Comparison of ENCODE assay signal across 27 mouse cellular contexts in genomic region chr16:45595494-45595893, GRCm38 (mm10). TPM values are rescaled to one million over a fixed set of nuclear protein-coding genes. Genes with fewer than 3 reads are reported as not detected.
DNase-seq lines count a peak whose midpoint lies in the region; ATAC-seq and TF ChIP-seq lines count a peak whose summit lies in the region.
"Had no signal": no experiment of that assay in that cellular context is flagged by ENCODE, and none has a peak within 500 bp of the region (broad histone marks: within the 10 kb centered on the region; RNA-seq: fewer than 3 reads in every experiment).

No protein-coding gene starts in this region.

- no peak for DNase-seq in midbrain, embryonic 11.5 days (ENCODE audit: low spot score, missing footprints)
- peak; percentile 42 for DNase-seq in retina, embryonic 14.5 days (ENCODE audit: low spot score)
- DNase-seq in forebrain, postnatal 0 days = no peak
- DNase-seq in gastrocnemius, adult 18-20 months (ENCODE audit: low spot score) = no peak
- DNase-seq: adrenal gland, adult 2 months; adrenal gland, postnatal 10 days; adrenal gland, postnatal 25 days; cerebellum, adult 11 months; cerebellum, adult 18-20 months; cerebellum, adult 8-10 months; cerebellum, adult 9-11 months; cerebellum, postnatal 14 days; cerebellum, postnatal 36 days; embryo, embryonic 11 days had no signal

- H3K4me2 ChIP-seq in hindbrain, embryonic 12.5 days (replicated peaks) = no peak overlapping the region
- H3K4me2 ChIP-seq in hindbrain, embryonic 16.5 days (ENCODE audit: low read length) = no peak overlapping the region
- no peak overlapping the region for H3K4me2 ChIP-seq in midbrain, embryonic 11.5 days
- H3K4me2 ChIP-seq in midbrain, embryonic 13.5 days (replicated peaks) = no peak overlapping the region
- H3K4me2 ChIP-seq in forebrain, postnatal 0 days (ENCODE audit: low read depth) = no peak overlapping the region
- H3K4me2 ChIP-seq: embryonic facial prominence, embryonic 13.5 days; embryonic facial prominence, embryonic 15.5 days; forebrain, embryonic 12.5 days had no signal

- no peaks in the 10 kb centered on the region for H3K9me3 ChIP-seq in hindbrain, embryonic 12.5 days (replicated peaks)
- no peaks in the 10 kb centered on the region for H3K9me3 ChIP-seq in hindbrain, embryonic 16.5 days (ENCODE audit: control insufficient read depth, low read length)
- H3K9me3 ChIP-seq in midbrain, embryonic 11.5 days (ENCODE audit: control insufficient read depth, low read length) = no peaks in the 10 kb centered on the region
- H3K9me3 ChIP-seq in midbrain, embryonic 13.5 days = no peaks in the 10 kb centered on the region
- H3K9me3 ChIP-seq in forebrain, postnatal 0 days (ENCODE audit: low read length) = no peaks in the 10 kb centered on the region
- H3K9me3 ChIP-seq: embryonic facial prominence, embryonic 13.5 days; embryonic facial prominence, embryonic 15.5 days; forebrain, embryonic 10.5 days; forebrain, embryonic 12.5 days had no signal

- H3K4me3 ChIP-seq in hindbrain, embryonic 12.5 days = no peak overlapping the region
- no peak overlapping the region for H3K4me3 ChIP-seq in hindbrain, embryonic 16.5 days (ENCODE audit: low read length)
- no peak overlapping the region for H3K4me3 ChIP-seq in midbrain, embryonic 11.5 days (ENCODE audit: low read depth, low read length)
- H3K4me3 ChIP-seq in midbrain, embryonic 13.5 days (replicated peaks) = no peak overlapping the region
- no peak overlapping the region for H3K4me3 ChIP-seq in forebrain, postnatal 0 days (ENCODE audit: low read depth, low read length)
- H3K4me3 ChIP-seq: embryonic facial prominence, embryonic 13.5 days; embryonic facial prominence, embryonic 15.5 days; erythroblast, embryonic 14.5 days; forebrain, embryonic 10.5 days; forebrain, embryonic 12.5 days had no signal

- no peak overlapping the region for H3K27ac ChIP-seq in hindbrain, embryonic 12.5 days
- no peak overlapping the region for H3K27ac ChIP-seq in hindbrain, embryonic 16.5 days (ENCODE audit: low read depth, low read length)
- H3K27ac ChIP-seq in midbrain, embryonic 11.5 days (ENCODE audit: low read depth, low read length) = no peak overlapping the region
- no peak overlapping the region for H3K27ac ChIP-seq in midbrain, embryonic 13.5 days
- H3K27ac ChIP-seq in forebrain, postnatal 0 days (ENCODE audit: low read depth, low read length) = no peak overlapping the region
- H3K27ac ChIP-seq: embryonic facial prominence, embryonic 13.5 days; embryonic facial prominence, embryonic 15.5 days; forebrain, embryonic 10.5 days; forebrain, embryonic 12.5 days had no signal

- peak; percentile 46; the same call in 1 of the 2 replicates for ATAC-seq in hindbrain, embryonic 12.5 days (ENCODE audit: low FRiP score)
- ATAC-seq in hindbrain, embryonic 16.5 days = no peak
- peak; percentile 63; the same call in 1 of the 2 replicates for ATAC-seq in midbrain, embryonic 11.5 days (ENCODE audit: low FRiP score)
- ATAC-seq in midbrain, embryonic 13.5 days = no peak
- ATAC-seq in forebrain, postnatal 0 days = no peak
- ATAC-seq: forebrain, embryonic 14.5 days; forebrain, embryonic 16.5 days had no signal

- no peak overlapping the region for H3K9ac ChIP-seq in hindbrain, embryonic 12.5 days
- H3K9ac ChIP-seq in hindbrain, embryonic 16.5 days (ENCODE audit: low read depth, low read length) = no peak overlapping the region
- no peak overlapping the region for H3K9ac ChIP-seq in midbrain, embryonic 11.5 days (ENCODE audit: low read length)
- H3K9ac ChIP-seq in midbrain, embryonic 13.5 days (replicated peaks) = no peak overlapping the region
- no peak overlapping the region for H3K9ac ChIP-seq in forebrain, postnatal 0 days
- H3K9ac ChIP-seq: embryonic facial prominence, embryonic 13.5 days; embryonic facial prominence, embryonic 15.5 days; forebrain, embryonic 12.5 days had no signal

- peaks cover 3% of the 10 kb centered on the region for H3K4me1 ChIP-seq in hindbrain, embryonic 12.5 days
- no peaks in the 10 kb centered on the region; the same call in 1 of the 2 replicates for H3K4me1 ChIP-seq in hindbrain, embryonic 16.5 days (ENCODE audit: control insufficient read depth, insufficient read depth, low read depth, low read length)
- no peaks in the 10 kb centered on the region for H3K4me1 ChIP-seq in midbrain, embryonic 11.5 days (ENCODE audit: control insufficient read depth, insufficient read depth, low read length)
- peaks cover 5% of the 10 kb centered on the region; the same call in 1 of the 2 replicates for H3K4me1 ChIP-seq in midbrain, embryonic 13.5 days (replicated peaks)
- H3K4me1 ChIP-seq in forebrain, postnatal 0 days (ENCODE audit: insufficient read depth) = no peaks in the 10 kb centered on the region
- H3K4me1 ChIP-seq: embryonic facial prominence, embryonic 15.5 days had no signal

- H3K36me3 ChIP-seq in hindbrain, embryonic 12.5 days = no peaks in the 10 kb centered on the region
- H3K36me3 ChIP-seq in hindbrain, embryonic 16.5 days (ENCODE audit: control insufficient read depth, insufficient read depth, low read length) = no peaks in the 10 kb centered on the region
- H3K36me3 ChIP-seq in midbrain, embryonic 11.5 days (ENCODE audit: control insufficient read depth, insufficient read depth, low read length) = no peaks in the 10 kb centered on the region
- no peaks in the 10 kb centered on the region for H3K36me3 ChIP-seq in midbrain, embryonic 13.5 days
- no peaks in the 10 kb centered on the region for H3K36me3 ChIP-seq in forebrain, postnatal 0 days (ENCODE audit: insufficient read depth)
- H3K36me3 ChIP-seq: embryonic facial prominence, embryonic 13.5 days; embryonic facial prominence, embryonic 15.5 days; forebrain, embryonic 10.5 days; forebrain, embryonic 12.5 days had no signal

- H3K27me3 ChIP-seq in hindbrain, embryonic 12.5 days = no peaks in the 10 kb centered on the region
- H3K27me3 ChIP-seq in hindbrain, embryonic 16.5 days (replicated peaks; ENCODE audit: control insufficient read depth, insufficient read depth, low read length) = no peaks in the 10 kb centered on the region
- H3K27me3 ChIP-seq in midbrain, embryonic 11.5 days (ENCODE audit: control insufficient read depth, insufficient read depth, low read length) = no peaks in the 10 kb centered on the region
- no peaks in the 10 kb centered on the region for H3K27me3 ChIP-seq in midbrain, embryonic 13.5 days
- no peaks in the 10 kb centered on the region for H3K27me3 ChIP-seq in forebrain, postnatal 0 days (ENCODE audit: insufficient read depth, low read length)
- H3K27me3 ChIP-seq: embryonic facial prominence, embryonic 13.5 days; embryonic facial prominence, embryonic 15.5 days; forebrain, embryonic 12.5 days had no signal

- TF ChIP-seq CTCF in forebrain, postnatal 0 days (IDR thresholded peaks at IDR 0.05; ENCODE audit: low read depth) = no peak

RNA-seq across cellular contexts. Expression of gene Gcsam, which starts 14.7 kb away (rescaled TPM):
- 0.08 TPM in 1 of 2 replicates, not detected in the other for polyA plus RNA-seq in hindbrain, embryonic 12.5 days (2016; fragmentation: Nextera tagmentation; extraction: Ambion mirVana)
- polyA plus RNA-seq in hindbrain, embryonic 16.5 days (2015; fragmentation: Nextera tagmentation; extraction: Ambion mirVana) = 0.05 TPM in 1 of 2 replicates, not detected in the other
- polyA plus RNA-seq in midbrain, embryonic 11.5 days (2014; fragmentation: Nextera tagmentation; extraction: Ambion mirVana) = 0.14 TPM in 1 of 2 replicates, not detected in the other
- not detected in 2 replicates for polyA plus RNA-seq in midbrain, embryonic 13.5 days (2015; fragmentation: Nextera tagmentation; extraction: Ambion mirVana)
- total RNA-seq in forebrain, postnatal 0 days (2014; rRNA removed) = not detected in 2 replicates
- polyA plus RNA-seq in forebrain, postnatal 0 days (2015; fragmentation: Nextera tagmentation; extraction: Ambion mirVana) = not detected in 2 replicates
- under 1 TPM in 1 of 2 experiments, not detected in 1; 0.17 TPM for total RNA-seq in gastrocnemius, adult 18-20 months (2021)
- total RNA-seq: adrenal gland, postnatal 25 days; ES-E14; MEL had no signal
- polyA plus RNA-seq: adrenal gland, adult 2 months; C2C12; erythroblast, embryonic 14.5 days; forebrain, embryonic 12.5 days; forebrain, embryonic 14.5 days; forebrain, embryonic 16.5 days had no signal

RNA-seq across cellular contexts. Expression of gene BC016579, which starts 58.4 kb away (rescaled TPM):
- 0.27 TPM in 1 of 2 replicates, not detected in the other for polyA plus RNA-seq in hindbrain, embryonic 12.5 days (2016; fragmentation: Nextera tagmentation; extraction: Ambion mirVana)
- not detected in 2 replicates for polyA plus RNA-seq in hindbrain, embryonic 16.5 days (2015; fragmentation: Nextera tagmentation; extraction: Ambion mirVana)
- 0.08 TPM in 1 of 2 replicates, not detected in the other for polyA plus RNA-seq in midbrain, embryonic 11.5 days (2014; fragmentation: Nextera tagmentation; extraction: Ambion mirVana)
- 0.09 TPM in 1 of 2 replicates, not detected in the other for polyA plus RNA-seq in midbrain, embryonic 13.5 days (2015; fragmentation: Nextera tagmentation; extraction: Ambion mirVana)
- 0.23 TPM in 1 of 2 replicates, not detected in the other for total RNA-seq in forebrain, postnatal 0 days (2014; rRNA removed)
- polyA plus RNA-seq in forebrain, postnatal 0 days (2015; fragmentation: Nextera tagmentation; extraction: Ambion mirVana) = not detected in 2 replicates
- not detected for total RNA-seq in gastrocnemius, adult 18-20 months (2021)
- total RNA-seq: MEL had no signal
- polyA plus RNA-seq: adrenal gland, adult 2 months; C2C12; erythroblast, embryonic 14.5 days; forebrain, embryonic 14.5 days; forebrain, embryonic 16.5 days had no signal

Comparison
In these comparisons a context has a peak if more than half of its experiments do, and no peak if none do; other contexts are left out.
1. ATAC-seq: peak in hindbrain, embryonic 12.5 days (single experiment) and midbrain, embryonic 11.5 days (single experiment); none in hindbrain, embryonic 16.5 days (single experiment), midbrain, embryonic 13.5 days (single experiment) and forebrain, postnatal 0 days (single experiment).